Mouse (Mus musculus) forebrain, embryonic 14.5 days (tissue): ENCODE measurements around the gene Rnf225. TPM values are rescaled to one million over a fixed set of nuclear protein-coding genes. Genes with fewer than 3 reads are reported as not detected.
A peak's percentile ranks its signal among the peaks of the same experiment; 100 is the strongest.

ENCODE experiments used
- ATAC-seq: fragments of 200-750 bp; cut with Nextera tagmentation; 2 replicates; pipeline ENCODE4 v1.8.0; 2017; ENCODE audit warnings: mild to moderate bottlenecking, moderate library complexity
- DNase-seq: peaks from one replicate; pipeline ENCODE4 v3.0.0-alpha.2; 2015; ENCODE audit warnings: low spot score
- H3K27ac ChIP-seq: fragments of 300-500 bp; sonication (generic); 2 replicates; pipeline ENCODE4 v1.5.1; 2014; ENCODE audit warnings: low read depth, mild to moderate bottlenecking, control low read depth, low read length, moderate library complexity
- H3K27me3 ChIP-seq: fragments of 300-500 bp; sonication (generic); replicated peaks from 2 replicates; pipeline ENCODE4 v1.6.1; 2014; ENCODE audit warnings: low read length, control low read depth, mixed read lengths; ENCODE audit not compliant: control insufficient read depth, insufficient read depth
- H3K36me3 ChIP-seq: fragments of 300-500 bp; sonication (generic); 2 replicates; pipeline ENCODE4 v1.6.1; 2014; ENCODE audit warnings: low read length, control low read depth; ENCODE audit not compliant: control insufficient read depth, insufficient read depth
- H3K4me1 ChIP-seq: fragments of 300-500 bp; sonication (generic); 2 replicates; pipeline ENCODE4 v1.6.1; 2014; ENCODE audit warnings: antibody characterized with exemption, low read length, control low read depth; ENCODE audit not compliant: control insufficient read depth, insufficient read depth
- H3K4me2 ChIP-seq: fragments of 300-500 bp; sonication (generic); 2 replicates; pipeline ENCODE4 v1.6.1; 2014; ENCODE audit warnings: mild to moderate bottlenecking, control low read depth, low read length
- H3K4me3 ChIP-seq: fragments of 300-500 bp; sonication (generic); 2 replicates; pipeline ENCODE4 v1.5.1; 2014; ENCODE audit warnings: low read depth, low read length, control low read depth
- H3K9ac ChIP-seq: fragments of 300-500 bp; sonication (generic); 2 replicates; pipeline ENCODE4 v1.6.1; 2014; ENCODE audit warnings: mild to moderate bottlenecking, low read length, control low read depth, moderate library complexity
- H3K9me3 ChIP-seq: fragments of 300-500 bp; sonication (generic); replicated peaks from 2 replicates; pipeline ENCODE4 v1.6.1; 2016; ENCODE audit warnings: low read length, control low read depth, mixed read lengths; ENCODE audit not compliant: control insufficient read depth
- WGBS: fragments of 180-500 bp; shearing (Covaris S2); extraction: QIAGEN DNeasy Blood & Tissue Kit; methylation state at CpG from one replicate; pipeline ENCODE4 v1.1.7; 2014; 5-methylcytosine and 5-hydroxymethylcytosine counted together
- polyA plus RNA-seq: library from polyadenylated mRNA; unstranded; fragments of >200 nt; fragmentation: Nextera tagmentation; extraction: Ambion mirVana; gene quantifications from 2 replicates; pipeline ENCODE4 v1.2.1, GENCODE M21; 2014

Gene Rnf225
- polyA plus RNA-seq, 1 experiment from 2014 or later, result 0.57 TPM

DNA sequence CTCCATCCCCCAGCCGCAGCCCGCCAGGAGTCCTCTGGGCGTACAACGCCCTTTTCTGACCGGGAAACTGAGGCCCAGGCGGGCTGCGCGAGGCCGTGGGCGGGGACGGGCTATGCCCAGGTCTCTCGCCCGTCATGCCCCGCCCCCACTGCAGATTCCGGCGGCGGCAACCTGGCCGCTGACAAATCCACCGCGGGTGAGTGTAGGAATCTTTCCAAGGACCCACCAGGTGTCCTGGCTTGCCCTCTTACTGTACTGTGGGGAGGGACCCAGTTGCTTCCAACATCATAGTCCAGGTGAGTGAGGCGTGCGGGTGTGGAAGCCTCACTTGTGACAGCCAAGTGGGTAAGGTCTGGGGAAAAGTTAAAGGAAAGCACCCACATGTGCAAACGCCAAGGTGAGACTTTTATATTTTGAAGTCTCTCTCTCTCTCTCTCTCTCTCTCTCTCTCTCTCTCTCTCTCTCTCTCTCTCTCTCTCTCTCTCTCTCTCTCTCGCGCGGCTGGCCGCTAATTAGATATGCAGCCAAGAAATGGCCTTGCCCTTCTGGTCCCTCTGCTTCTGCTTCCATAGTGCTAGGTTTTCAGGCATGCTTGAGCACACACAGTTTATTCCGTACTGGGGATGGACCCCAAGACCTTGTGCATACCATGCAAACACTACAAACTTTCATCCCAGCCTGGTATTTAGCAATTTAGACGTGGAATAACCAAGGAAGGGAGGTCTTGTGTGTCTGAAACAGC, 39.1 kb downstream of the Rnf225 start:
- ATAC-seq (peak; percentile 60), DNase-seq (peak; percentile 43)
- peak overlapping the region; percentile 83 for H3K4me3 ChIP-seq
- no peaks in the 10 kb centered on the region for H3K27me3 ChIP-seq
- H3K4me2 ChIP-seq, result peak overlapping the region; percentile 93
- peaks cover 15% of the 10 kb centered on the region for H3K4me1 ChIP-seq
- H3K9ac ChIP-seq, result peak overlapping the region; percentile 94
- H3K27ac ChIP-seq, result peak overlapping the region; percentile 88
- no peaks in the 10 kb centered on the region for H3K9me3 ChIP-seq
- WGBS, result under 1% methylated on average over 26 of the region's 29 CpGs
- H3K36me3 ChIP-seq, result peaks cover 25% of the 10 kb centered on the region

DNA sequence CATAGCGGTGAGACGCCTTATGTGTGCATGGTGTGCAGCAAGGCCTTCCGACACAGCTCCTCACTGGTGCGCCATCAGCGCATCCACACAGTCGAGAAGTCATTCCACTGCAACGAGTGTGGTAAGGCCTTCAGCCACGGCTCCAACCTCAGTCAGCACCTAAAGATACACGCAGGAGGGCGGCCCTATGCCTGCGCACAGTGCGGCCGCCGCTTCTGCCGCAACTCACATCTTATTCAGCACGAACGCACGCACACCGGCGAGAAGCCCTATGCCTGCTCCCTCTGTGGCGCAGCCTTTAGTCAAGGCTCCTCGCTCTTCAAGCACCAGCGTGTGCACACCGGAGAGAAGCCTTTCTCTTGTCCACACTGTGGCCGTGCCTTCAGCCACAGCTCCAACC, 43.7 kb downstream of the Rnf225 start:
- DNase-seq (no peak), ATAC-seq (no peak)
- peaks cover 46% of the 10 kb centered on the region for H3K36me3 ChIP-seq
- H3K9ac ChIP-seq, result no peak overlapping the region
- H3K27ac ChIP-seq, result no peak overlapping the region
- no peaks in the 10 kb centered on the region for H3K27me3 ChIP-seq
- no peak overlapping the region for H3K4me3 ChIP-seq
- H3K4me1 ChIP-seq, result peaks cover 10% of the 10 kb centered on the region; the same call in 1 of the 2 replicates
- H3K9me3 ChIP-seq, result no peaks in the 10 kb centered on the region
- WGBS, result 94% methylated on average over 25 of the region's 25 CpGs
- H3K4me2 ChIP-seq, result no peak overlapping the region

DNA sequence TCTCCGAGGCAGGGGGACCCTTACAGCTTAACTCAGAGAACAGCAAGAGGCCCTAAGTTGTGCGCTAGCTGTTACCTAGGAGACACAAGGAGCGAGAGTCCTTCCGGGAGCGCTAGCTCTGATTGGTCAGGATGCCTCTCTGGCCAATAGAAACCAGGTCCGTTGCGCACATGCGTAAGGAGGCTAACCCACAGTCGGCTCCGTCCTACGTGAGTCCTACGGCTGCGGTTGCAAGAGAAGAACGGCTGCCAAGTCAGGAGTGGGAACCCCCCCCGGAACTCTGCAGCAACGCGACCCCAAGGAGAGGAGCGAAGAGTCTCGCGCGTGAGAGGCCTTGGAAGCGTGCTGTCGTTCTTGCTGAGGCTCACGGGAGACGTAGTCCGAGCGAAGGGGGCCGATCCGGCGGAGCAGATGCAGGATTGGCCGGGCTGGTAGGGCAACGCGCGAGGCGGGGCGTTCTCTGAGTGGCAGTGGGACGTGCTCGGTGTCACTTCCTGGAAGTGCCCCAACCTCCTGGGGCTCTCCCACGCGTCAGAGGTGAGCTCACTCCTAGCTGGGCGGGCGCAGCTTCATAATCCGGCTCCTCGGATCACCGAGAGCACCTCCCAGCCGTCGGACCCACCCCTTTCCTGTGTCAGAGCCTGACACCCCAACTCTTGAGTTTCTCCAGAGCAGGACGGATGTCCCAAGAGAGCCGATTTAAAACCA, 50.6 kb downstream of the Rnf225 start, which contains the start of gene Zfp446:
Gene Zfp446 (plus strand): TSS at position 167 of the 708 bp plus-strand sequence.
- peaks cover 13% of the 10 kb centered on the region; the same call in 1 of the 2 replicates for H3K36me3 ChIP-seq
- no peaks in the 10 kb centered on the region for H3K27me3 ChIP-seq
- peaks cover 10% of the 10 kb centered on the region; the same call in 1 of the 2 replicates for H3K4me1 ChIP-seq
- ATAC-seq, result peak; percentile 99
- peak within 1 kb of the TSS; percentile 92 for H3K27ac ChIP-seq
- peak within 1 kb of the TSS; percentile 76 for H3K4me2 ChIP-seq
- peak within 1 kb of the TSS; percentile 75 for H3K9ac ChIP-seq
- H3K4me3 ChIP-seq, result peak within 1 kb of the TSS; percentile 48
- under 1% methylated on average over 49 of the region's 49 CpGs for WGBS
- DNase-seq, result peak; percentile 99
- no peaks in the 10 kb centered on the region for H3K9me3 ChIP-seq

DNA sequence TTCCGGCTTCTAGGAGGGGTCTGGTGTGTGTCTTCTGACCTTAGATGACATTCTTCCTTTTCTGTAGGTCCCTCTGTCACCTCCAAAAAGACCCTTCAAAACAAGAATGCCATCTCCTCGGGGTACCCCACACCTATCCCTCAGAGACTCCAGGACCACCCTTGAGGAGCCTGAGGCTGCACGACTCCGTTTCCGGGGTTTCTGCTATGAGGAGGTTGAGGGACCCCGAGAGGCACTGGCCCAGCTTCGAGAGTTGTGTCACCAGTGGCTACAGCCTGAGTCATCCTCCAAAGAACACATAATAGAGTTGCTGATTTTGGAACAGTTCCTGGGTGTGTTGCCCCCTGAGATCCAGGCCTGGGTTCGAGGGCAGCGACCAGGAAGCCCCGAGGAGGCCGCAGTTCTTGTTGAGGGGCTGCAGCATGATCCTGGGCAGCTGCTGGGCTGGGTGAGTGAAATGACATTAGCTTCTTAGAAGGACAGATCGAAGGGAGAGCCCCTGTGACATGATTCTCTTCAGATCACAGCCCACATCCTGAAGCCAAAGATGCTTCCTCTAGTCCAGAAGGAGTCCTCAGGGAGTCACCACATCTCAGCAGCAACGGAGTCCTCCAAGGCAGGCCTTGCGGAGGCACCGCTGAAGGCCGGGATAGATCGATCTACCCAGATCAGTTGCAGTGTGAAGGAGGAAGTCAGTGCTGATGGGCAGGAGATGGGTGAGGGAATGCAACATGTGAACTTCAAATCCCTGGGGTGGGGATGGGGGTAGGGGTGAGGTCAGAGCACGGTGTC, 51.9 kb downstream of the Rnf225 start:
- ATAC-seq (no peak), DNase-seq (no peak)
- H3K9me3 ChIP-seq, result no peaks in the 10 kb centered on the region
- H3K4me2 ChIP-seq, result peak overlapping the region; percentile 76
- WGBS, result 93% methylated on average over 18 of the region's 18 CpGs
- H3K9ac ChIP-seq, result peak overlapping the region; percentile 75; the same call in 1 of the 2 replicates
- peaks cover 10% of the 10 kb centered on the region; the same call in 1 of the 2 replicates for H3K4me1 ChIP-seq
- no peaks in the 10 kb centered on the region for H3K27me3 ChIP-seq
- H3K36me3 ChIP-seq, result peaks cover 7% of the 10 kb centered on the region; the same call in 1 of the 2 replicates
- H3K27ac ChIP-seq, result no peak overlapping the region
- no peak overlapping the region for H3K4me3 ChIP-seq

DNA sequence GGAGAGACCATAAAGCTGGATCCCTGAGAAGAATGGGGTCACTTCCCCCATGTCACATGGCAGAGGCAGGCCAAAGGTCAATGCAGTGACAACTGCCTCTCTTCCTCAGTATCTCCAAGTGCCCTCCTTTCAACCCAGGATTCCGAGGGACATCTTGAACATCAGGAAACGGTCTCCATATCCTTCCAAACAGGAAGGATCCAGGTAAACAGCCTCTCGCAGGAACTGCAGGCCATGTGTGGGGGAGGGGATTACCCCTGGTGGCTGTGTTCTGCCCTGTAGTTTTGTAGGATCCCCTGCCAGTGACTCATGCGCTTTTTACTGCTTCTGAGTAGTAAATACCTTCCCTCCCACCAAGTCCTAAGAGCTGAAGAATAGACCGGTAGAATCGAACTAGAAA, 52.6 kb downstream of the Rnf225 start:
- ATAC-seq (no peak), DNase-seq (no peak)
- WGBS, result 80% methylated on average over 6 of the region's 6 CpGs
- Histone ChIP-seq H3K4me1 (peaks cover 10% of the 10 kb centered on the region; the same call in 1 of the 2 replicates), H3K4me3 (no peak overlapping the region), H3K4me2 (no peak overlapping the region), H3K27ac (no peak overlapping the region), H3K9ac (no peak overlapping the region), H3K9me3 (no peaks in the 10 kb centered on the region), H3K27me3 (no peaks in the 10 kb centered on the region), H3K36me3 (peaks cover 7% of the 10 kb centered on the region; the same call in 1 of the 2 replicates)

DNA sequence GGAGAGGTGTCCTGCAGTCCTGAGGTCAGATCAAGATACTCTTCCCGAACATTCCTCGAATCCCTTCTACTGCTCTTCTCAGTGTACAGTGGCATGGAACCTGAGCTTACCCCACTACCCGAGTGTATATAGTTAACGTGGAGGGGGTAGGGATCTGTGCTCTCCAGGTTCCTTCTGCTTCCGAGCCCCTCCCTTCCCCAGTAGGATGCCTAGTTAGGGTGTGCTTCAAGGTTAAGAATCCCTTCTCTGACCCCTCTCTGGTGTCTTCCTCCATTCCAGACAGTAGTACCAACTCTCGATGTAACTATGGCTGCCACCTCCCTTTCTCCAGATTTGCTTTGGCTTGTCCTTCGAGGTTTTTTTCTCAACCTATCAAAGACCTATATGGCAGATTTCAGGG, 53.1 kb downstream of the Rnf225 start:
- no peak overlapping the region for H3K27ac ChIP-seq
- H3K4me1 ChIP-seq, result peaks cover 10% of the 10 kb centered on the region; the same call in 1 of the 2 replicates
- no peaks in the 10 kb centered on the region for H3K9me3 ChIP-seq
- DNase-seq, result no peak
- ATAC-seq, result no peak
- peaks cover 7% of the 10 kb centered on the region; the same call in 1 of the 2 replicates for H3K36me3 ChIP-seq
- H3K4me3 ChIP-seq, result no peak overlapping the region
- WGBS, result 88% methylated on average over 7 of the region's 7 CpGs
- H3K4me2 ChIP-seq, result no peak overlapping the region
- H3K27me3 ChIP-seq, result no peaks in the 10 kb centered on the region
- H3K9ac ChIP-seq, result no peak overlapping the region

Other genes with a start within 250 kb of the Rnf225 start
- not detected in 2 replicates for gene Vmn2r55, start 242.4 kb upstream of the Rnf225 start, polyA plus RNA-seq
- gene Vmn2r56, start 192.4 kb upstream of the Rnf225 start, polyA plus RNA-seq, result not detected in 2 replicates
- gene Zscan18, start 123.8 kb upstream of the Rnf225 start, polyA plus RNA-seq, result 15.7 and 20.6 TPM in 2 replicates
- 16.1 and 23.6 TPM in 2 replicates for gene Zfp329, start 108.6 kb upstream of the Rnf225 start, polyA plus RNA-seq
- 29.7 and 38.8 TPM in 2 replicates for gene Zfp110, start 92.7 kb upstream of the Rnf225 start, polyA plus RNA-seq
- 8.9 and 10.5 TPM in 2 replicates for gene Zfp128, start 46.2 kb upstream of the Rnf225 start, polyA plus RNA-seq
- 15.4 and 16.3 TPM in 2 replicates for gene Zscan22, start 29.6 kb upstream of the Rnf225 start, polyA plus RNA-seq
- gene Rps5, start 5.1 kb upstream of the Rnf225 start, polyA plus RNA-seq, result 740 and 1,089 TPM in 2 replicates
- 10.1 and 11.4 TPM in 2 replicates for gene Zfp324, start 38.4 kb downstream of the Rnf225 start, polyA plus RNA-seq
- gene Zfp446, start 50.4 kb downstream of the Rnf225 start, polyA plus RNA-seq, result 4.5 and 4.9 TPM in 2 replicates
- gene Slc27a5, start 70.8 kb downstream of the Rnf225 start, polyA plus RNA-seq, result 0.10 TPM in 1 of 2 replicates, not detected in the other
- 266 and 317 TPM in 2 replicates for gene Trim28, start 71.7 kb downstream of the Rnf225 start, polyA plus RNA-seq
- gene Zbtb45, start 82.6 kb downstream of the Rnf225 start, polyA plus RNA-seq, result 34.7 and 41.1 TPM in 2 replicates
- gene Chmp2a, start 107.4 kb downstream of the Rnf225 start, polyA plus RNA-seq, result 189 and 215 TPM in 2 replicates
- gene Ube2m, start 110.9 kb downstream of the Rnf225 start, polyA plus RNA-seq, result 73.4 and 77.9 TPM in 2 replicates
- gene Mzf1, start 127.3 kb downstream of the Rnf225 start, polyA plus RNA-seq, result 4.0 and 6.3 TPM in 2 replicates
- gene Vmn1r85, start 167.8 kb downstream of the Rnf225 start, polyA plus RNA-seq, result 0.04 and 0.06 TPM in 2 replicates
- gene Vmn1r86, start 192.5 kb downstream of the Rnf225 start, polyA plus RNA-seq, result not detected in 2 replicates
- gene Vmn1r87, start 212.7 kb downstream of the Rnf225 start, polyA plus RNA-seq, result not detected in 2 replicates
- gene Vmn1r88, start 232.2 kb downstream of the Rnf225 start, polyA plus RNA-seq, result not detected in 2 replicates